Mouse (Mus musculus): ENCODE data around the gene Gnb1. TPM values are rescaled to one million over a fixed set of nuclear protein-coding genes. Genes with fewer than 3 reads are reported as not detected.
A peak's percentile ranks its signal among the peaks of the same experiment; 100 is the strongest.

The Gnb1 gene
- total RNA-seq, 2 experiments from 2014 or later, result 918 to 924 TPM

- intact Hi-C loops (cut with DNase I), result loop anchor here (5.0 kb wide), 1 partner anchor 210 kb away; the partner anchor contains the start of gene Fndc10
- DNase-seq (ENCODE audit: low spot score in 2 of 2), result no peak
These were observed 9.1 kb upstream of the Gnb1 start for GRCm38 (mm10) chr4:155482125-155482480.

GRCm38 (mm10) chr4:155482733-155483540 lies 8.2 kb upstream of the Gnb1 start:
- intact Hi-C loops (cut with DNase I), result loop anchor here (5.0 kb wide), 1 partner anchor 209 kb away; the partner anchor contains the start of gene Fndc10
- DNase-seq (ENCODE audit: low spot score in 2 of 2), result no peak

- DNase-seq (ENCODE audit: low spot score in 2 of 2), result no peak
- intact Hi-C loops (cut with DNase I), result no loop called here
These were observed 5.6 kb upstream of the Gnb1 start for GRCm38 (mm10) chr4:155485521-155485920.

- no peak for DNase-seq (ENCODE audit: low spot score in 2 of 2)
These were observed 3.4 kb upstream of the Gnb1 start for GRCm38 (mm10) chr4:155487746-155488145.

GRCm38 (mm10) chr4:155488232-155489025 lies 2.7 kb upstream of the Gnb1 start:
- peak in 1 of 2 experiments; percentile 54 for DNase-seq (ENCODE audit: low spot score in 2 of 2)
- intact Hi-C loops (cut with DNase I), result no loop called here

More at GRCm38 (mm10) chr4:155487746-155488145, 3.4 kb upstream of the Gnb1 start:
- intact Hi-C loops (cut with DNase I), result no loop called here

GRCm38 (mm10) chr4:155489101-155489970 lies 1.8 kb upstream of the Gnb1 start:
- no peak for DNase-seq (ENCODE audit: low spot score in 2 of 2)
- intact Hi-C loops (cut with DNase I), result no loop called here

- DNase-seq (ENCODE audit: low spot score in 2 of 2), result no peak
- intact Hi-C loops (cut with DNase I), result loop anchor here (5.0 kb wide), 1 partner anchor 72 kb away; the partner anchor contains the start of gene Nadk
These were observed 705 bp upstream of the Gnb1 start for GRCm38 (mm10) chr4:155490456-155490855.

GRCm38 (mm10) chr4:155491529-155492130 lies 469 bp downstream of the Gnb1 start:
- intact Hi-C loops (cut with DNase I), result loop anchor here (5.0 kb wide), 1 partner anchor 71 kb away; the partner anchor contains the start of gene Nadk
- no peak for DNase-seq (ENCODE audit: low spot score in 2 of 2)

- intact Hi-C loops (cut with DNase I), result loop anchor here (5.0 kb wide), 1 partner anchor 70 kb away; the partner anchor contains the start of gene Nadk
- DNase-seq (ENCODE audit: low spot score in 2 of 2), result peak; percentile 36 to 68
These were observed 1.0 kb downstream of the Gnb1 start for GRCm38 (mm10) chr4:155492131-155492633.

- DNase-seq (ENCODE audit: low spot score in 2 of 2), result no peak
- intact Hi-C loops (cut with DNase I), result loop anchor here (5.0 kb wide), 1 partner anchor 67 kb away; the partner anchor contains the start of gene Nadk
These were observed 3.7 kb downstream of the Gnb1 start for GRCm38 (mm10) chr4:155494891-155495290.

- intact Hi-C loops (cut with DNase I), result no loop called here
These were observed 6.8 kb downstream of the Gnb1 start for GRCm38 (mm10) chr4:155497963-155498362.

GRCm38 (mm10) chr4:155501126-155501525 lies 10.0 kb downstream of the Gnb1 start:
- intact Hi-C loops (cut with DNase I), result no loop called here
- DNase-seq (ENCODE audit: low spot score in 2 of 2), result no peak

More at GRCm38 (mm10) chr4:155497963-155498362, 6.8 kb downstream of the Gnb1 start:
- no peak for DNase-seq (ENCODE audit: low spot score in 2 of 2)

- intact Hi-C loops (cut with DNase I), result no loop called here
These were observed 13.9 kb downstream of the Gnb1 start for GRCm38 (mm10) chr4:155505067-155505466.

GRCm38 (mm10) chr4:155505671-155506295 lies 14.6 kb downstream of the Gnb1 start:
- no peak for DNase-seq (ENCODE audit: low spot score in 2 of 2)
- intact Hi-C loops (cut with DNase I), result no loop called here

More at GRCm38 (mm10) chr4:155505067-155505466, 13.9 kb downstream of the Gnb1 start:
- no peak for DNase-seq (ENCODE audit: low spot score in 2 of 2)

- no peak for DNase-seq (ENCODE audit: low spot score in 2 of 2)
- intact Hi-C loops (cut with DNase I), result no loop called here
These were observed 17.5 kb downstream of the Gnb1 start for GRCm38 (mm10) chr4:155508614-155509013.

GRCm38 (mm10) chr4:155510981-155511380 lies 19.8 kb downstream of the Gnb1 start:
- DNase-seq (ENCODE audit: low spot score in 2 of 2), result no peak
- intact Hi-C loops (cut with DNase I), result no loop called here

- DNase-seq (ENCODE audit: low spot score in 2 of 2), result no peak
These were observed 23.6 kb downstream of the Gnb1 start for GRCm38 (mm10) chr4:155514810-155515209.

GRCm38 (mm10) chr4:155517948-155518517 lies 26.9 kb downstream of the Gnb1 start:
- intact Hi-C loops (cut with DNase I), result no loop called here

More at GRCm38 (mm10) chr4:155514810-155515209, 23.6 kb downstream of the Gnb1 start:
- intact Hi-C loops (cut with DNase I), result no loop called here

More at GRCm38 (mm10) chr4:155517948-155518517, 26.9 kb downstream of the Gnb1 start:
- DNase-seq (ENCODE audit: low spot score in 2 of 2), result no peak
